Mouse (Mus musculus): ENCODE results near the gene Tnrc6c.

Tnrc6c gene

GRCm38 (mm10) chr11:117638386-117638785, 15.7 kb upstream of the Tnrc6c start:
- DNase-seq (ENCODE audit: low spot score) = no peak

- DNase-seq (ENCODE audit: low spot score) = no peak
These were observed 15.3 kb upstream of the Tnrc6c start for GRCm38 (mm10) chr11:117638809-117639208.

GRCm38 (mm10) chr11:117639331-117639970, 14.6 kb upstream of the Tnrc6c start:
- no peak for DNase-seq (ENCODE audit: low spot score)

- DNase-seq (ENCODE audit: low spot score) = no peak
These were observed 11.9 kb upstream of the Tnrc6c start for GRCm38 (mm10) chr11:117642181-117642580.

- no peak for DNase-seq (ENCODE audit: low spot score)
These were observed 10.8 kb upstream of the Tnrc6c start for GRCm38 (mm10) chr11:117643240-117643639.

GRCm38 (mm10) chr11:117646786-117647185, 7.3 kb upstream of the Tnrc6c start:
- DNase-seq (ENCODE audit: low spot score) = no peak

- DNase-seq (ENCODE audit: low spot score) = no peak
These were observed 6.1 kb upstream of the Tnrc6c start for GRCm38 (mm10) chr11:117648005-117648404.

- DNase-seq (ENCODE audit: low spot score) = no peak
These were observed 3.1 kb upstream of the Tnrc6c start for GRCm38 (mm10) chr11:117650721-117651644.

GRCm38 (mm10) chr11:117652907-117653306, 1.2 kb upstream of the Tnrc6c start:
- no peak for DNase-seq (ENCODE audit: low spot score)

- DNase-seq (ENCODE audit: low spot score) = peak; percentile 100
These were observed 363 bp downstream of the Tnrc6c start for GRCm38 (mm10) chr11:117654380-117654924.

GRCm38 (mm10) chr11:117654934-117655291, 824 bp downstream of the Tnrc6c start:
- no peak for DNase-seq (ENCODE audit: low spot score)

- peak; percentile 74 for DNase-seq (ENCODE audit: low spot score)
These were observed 1.4 kb downstream of the Tnrc6c start for GRCm38 (mm10) chr11:117655292-117656076.

GRCm38 (mm10) chr11:117656077-117656401, 1.9 kb downstream of the Tnrc6c start:
- DNase-seq (ENCODE audit: low spot score) = no peak

GRCm38 (mm10) chr11:117658974-117659373, 4.9 kb downstream of the Tnrc6c start:
- no peak for DNase-seq (ENCODE audit: low spot score)

- DNase-seq (ENCODE audit: low spot score) = no peak
These were observed 9.1 kb downstream of the Tnrc6c start for GRCm38 (mm10) chr11:117663036-117663809.

GRCm38 (mm10) chr11:117663810-117664139, 9.7 kb downstream of the Tnrc6c start:
- no peak for DNase-seq (ENCODE audit: low spot score)

GRCm38 (mm10) chr11:117665189-117665588, 11.1 kb downstream of the Tnrc6c start:
- no peak for DNase-seq (ENCODE audit: low spot score)

- no peak for DNase-seq (ENCODE audit: low spot score)
These were observed 12.5 kb downstream of the Tnrc6c start for GRCm38 (mm10) chr11:117666563-117666962.

- DNase-seq (ENCODE audit: low spot score) = no peak
These were observed 13.1 kb downstream of the Tnrc6c start for GRCm38 (mm10) chr11:117667152-117667551.

- DNase-seq (ENCODE audit: low spot score) = no peak
These were observed 13.7 kb downstream of the Tnrc6c start for GRCm38 (mm10) chr11:117667825-117668224.

- no peak for DNase-seq (ENCODE audit: low spot score)
These were observed 17.5 kb downstream of the Tnrc6c start for GRCm38 (mm10) chr11:117671626-117672025.

- no peak for DNase-seq (ENCODE audit: low spot score)
These were observed 20.4 kb downstream of the Tnrc6c start for GRCm38 (mm10) chr11:117674531-117674930.
